Mouse (Mus musculus) olfactory bulb, adult 2 months (tissue): ENCODE measurements around the gene Lipe. TPM values are rescaled to one million over a fixed set of nuclear protein-coding genes. Genes with fewer than 3 reads are reported as not detected.
A peak's percentile ranks its signal among the peaks of the same experiment; 100 is the strongest.
"Not testable (repeated sequence)": the region's sequence is repeated elsewhere in the genome, so short reads cannot be mapped to it uniquely, and the experiment has no call there.

Experiments used
- H3K27ac ChIP-seq: fragments of 200-500 bp; 2 replicates; pipeline ENCODE4 v1.5.1; 2012; ENCODE audit warnings: low read depth, low read length; ENCODE audit not compliant: insufficient read depth
- H3K4me1 ChIP-seq: fragments of 200-500 bp; 2 replicates; pipeline ENCODE4 v1.6.1; 2012; ENCODE audit warnings: low read length; ENCODE audit not compliant: control insufficient read depth, insufficient read depth
- H3K4me3 ChIP-seq: fragments of 200-500 bp; 2 replicates; pipeline ENCODE4 v1.5.1; 2012; ENCODE audit warnings: mild to moderate bottlenecking, low read depth, low read length, moderate library complexity; ENCODE audit not compliant: insufficient read depth
- CTCF ChIP-seq: fragments of 200-500 bp; IDR thresholded peaks from 2 replicates; pipeline ENCODE4 v1.5.1; 2012; ENCODE audit warnings: low read depth, mild to moderate bottlenecking, low read length, moderate library complexity; ENCODE audit not compliant: insufficient read depth
- POLR2A ChIP-seq: fragments of 200-500 bp; IDR thresholded peaks from 2 replicates; pipeline ENCODE4 v1.6.1; 2012; ENCODE audit warnings: mild to moderate bottlenecking, low read depth, low read length, moderate library complexity; ENCODE audit not compliant: insufficient read depth
- WGBS: fragments of 180-500 bp; shearing (Covaris S2); methylation state at CpG from one replicate; pipeline ENCODE4 v1.1.7; 2018; 5-methylcytosine and 5-hydroxymethylcytosine counted together
- polyA plus RNA-seq: library from polyadenylated mRNA; stranded (reverse); fragments of >200 nt; gene quantifications from 2 replicates; pipeline ENCODE4 v1.2.4, GENCODE M21; 2012; ENCODE audit warnings: low replicate concordance; ENCODE audit not compliant: missing spikeins, insufficient read depth, insufficient read length

The Lipe gene
- polyA plus RNA-seq, 1 experiment, result not detected

GRCm38 (mm10) chr7:25402671-25403101 lies 4.2 kb upstream of the Lipe start:
- Histone ChIP-seq H3K27ac (no peak overlapping the region), H3K4me1 (0 out of 2 replicates have a peak, but pooled peaks cover 3% of the 10 kb centered on the region), H3K4me3 (no peak overlapping the region)
- 4% methylated on average over 2 of the region's 2 CpGs for WGBS
- TF ChIP-seq POLR2A, result no peak
- TF ChIP-seq CTCF, result peak; percentile 38; the same call in 1 of the 2 replicates

- Histone ChIP-seq H3K4me3 (no peak overlapping the region), H3K4me1 (0 out of 2 replicates have a peak, but pooled peaks cover 3% of the 10 kb centered on the region), H3K27ac (no peak overlapping the region)
- 57% methylated on average over 5 of the region's 5 CpGs for WGBS
- TF ChIP-seq POLR2A (no peak), CTCF (no peak)
Observed at GRCm38 (mm10) chr7:25401986-25402385, 3.5 kb upstream of the Lipe start.

GRCm38 (mm10) chr7:25401551-25401950 lies 3.0 kb upstream of the Lipe start:
- no peak overlapping the region for H3K27ac ChIP-seq
- peaks cover 6% of the 10 kb centered on the region for H3K4me1 ChIP-seq
- H3K4me3 ChIP-seq, result no peak overlapping the region
- TF ChIP-seq POLR2A (no peak), CTCF (no peak)
- 88% methylated on average over 2 of the region's 2 CpGs for WGBS

GRCm38 (mm10) chr7:25399028-25399427 lies 518 bp upstream of the Lipe start:
- H3K27ac ChIP-seq, H3K4me3 ChIP-seq: not testable (repeated sequence)
- H3K4me1 ChIP-seq, result peaks cover 14% of the 10 kb centered on the region

- TF ChIP-seq CTCF, result no peak
- TF ChIP-seq POLR2A, result no peak
- Histone ChIP-seq H3K27ac (peak overlapping the region; percentile 59; the same call in 1 of the 2 replicates), H3K4me1 (peaks cover 20% of the 10 kb centered on the region), H3K4me3 (peak overlapping the region; percentile 72)
- 91% methylated on average over 14 of the region's 14 CpGs for WGBS
Observed at GRCm38 (mm10) chr7:25396621-25397020, 1.9 kb downstream of the Lipe start.

GRCm38 (mm10) chr7:25395558-25396521 lies 2.7 kb downstream of the Lipe start:
- WGBS, result 1% methylated on average over 52 of the region's 52 CpGs
- no peak; the same call in 1 of the 2 replicates for TF ChIP-seq POLR2A
- no peak for TF ChIP-seq CTCF
- Histone ChIP-seq H3K4me3 (peak overlapping the region; percentile 72), H3K27ac (peak overlapping the region; percentile 59), H3K4me1 (peaks cover 25% of the 10 kb centered on the region)

GRCm38 (mm10) chr7:25395186-25395557 lies 3.3 kb downstream of the Lipe start:
- peak overlapping the region; percentile 34 for H3K27ac ChIP-seq
- H3K4me3 ChIP-seq, result peak overlapping the region; percentile 72
- WGBS, result under 1% methylated on average over 22 of the region's 22 CpGs
- peaks cover 32% of the 10 kb centered on the region for H3K4me1 ChIP-seq
- TF ChIP-seq CTCF (no peak), POLR2A (no peak)

GRCm38 (mm10) chr7:25394754-25395153 lies 3.8 kb downstream of the Lipe start:
- TF ChIP-seq POLR2A, result no peak
- TF ChIP-seq CTCF, result no peak
- WGBS, result 4% methylated on average over 7 of the region's 7 CpGs
- Histone ChIP-seq H3K4me1 (peaks cover 36% of the 10 kb centered on the region), H3K4me3 (peak overlapping the region; percentile 72), H3K27ac (peak overlapping the region; percentile 34; the same call in 1 of the 2 replicates)

- TF ChIP-seq POLR2A (no peak), CTCF (no peak)
- no peak overlapping the region for H3K4me3 ChIP-seq
- 73% methylated on average over 8 of the region's 8 CpGs for WGBS
- no peak overlapping the region for H3K27ac ChIP-seq
- peaks cover 36% of the 10 kb centered on the region for H3K4me1 ChIP-seq
Observed at GRCm38 (mm10) chr7:25393451-25394210, 4.9 kb downstream of the Lipe start.
